Mouse (Mus musculus): ENCODE measurements at regions not wholly inside any gene's neighbourhood (a gene's known extent, or its start where the extent isn't known, plus 50 kb on each side); places are given as distances from the start of the nearest gene placed in this dataset.

- WGBS, result 87% methylated on average over 3 of the region's 3 CpGs
Measured at GRCm38 (mm10) chr12:69101965-69102364, 57.0 kb downstream of the Rps29 start.

DNA sequence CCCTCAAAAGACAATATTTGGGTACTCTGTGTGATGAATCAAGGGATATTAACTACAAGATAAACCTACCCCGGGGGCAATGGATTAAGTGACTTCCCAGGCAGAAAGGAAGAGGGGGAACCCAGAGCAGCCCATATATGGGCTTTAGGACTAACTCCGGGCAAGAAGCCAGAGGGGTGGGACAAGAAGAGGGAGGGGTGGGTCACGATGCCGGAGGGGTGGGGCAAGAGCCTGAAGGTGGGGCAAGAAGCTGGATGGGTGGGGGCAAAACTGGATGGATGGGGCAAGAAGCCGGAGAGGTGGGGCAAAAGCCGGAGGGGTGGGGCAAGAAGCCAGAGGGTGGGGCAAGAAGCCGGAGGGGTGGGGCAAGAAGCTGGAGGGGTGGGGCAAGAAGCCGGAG is 64.1 kb downstream of the Rps29 start:
- 91% methylated on average over 8 of the region's 8 CpGs for WGBS
- Histone ChIP-seq H3K27me3 (ENCODE audit: insufficient read depth, poor library complexity, severe bottlenecking) (no peaks in the 10 kb centered on the region), H3K9me3 (no peaks in the 10 kb centered on the region), H3K4me1 (replicated peaks) (no peaks in the 10 kb centered on the region), H3K4me3 (no peak overlapping the region), H3K27ac (no peak overlapping the region), H3K36me3 (no peaks in the 10 kb centered on the region)
- no peak for DNase-seq (ENCODE audit: low spot score)

More at GRCm38 (mm10) chr12:69101965-69102364, 57.0 kb downstream of the Rps29 start:
- Histone ChIP-seq H3K27me3 (ENCODE audit: insufficient read depth, poor library complexity, severe bottlenecking) (no peaks in the 10 kb centered on the region), H3K4me1 (replicated peaks) (no peaks in the 10 kb centered on the region), H3K9me3 (no peaks in the 10 kb centered on the region), H3K36me3 (no peaks in the 10 kb centered on the region), H3K4me3 (no peak overlapping the region), H3K27ac (no peak overlapping the region)
- no peak for DNase-seq (ENCODE audit: low spot score)

GRCm38 (mm10) chr12:69093073-69093797 is 65.8 kb downstream of the Rps29 start:
- no peak for DNase-seq (ENCODE audit: low spot score)
- no peak overlapping the region for H3K4me3 ChIP-seq
- WGBS, result 71% methylated on average over 13 of the region's 13 CpGs
- no peaks in the 10 kb centered on the region for H3K36me3 ChIP-seq
- H3K9me3 ChIP-seq, result no peaks in the 10 kb centered on the region
- no peaks in the 10 kb centered on the region for H3K27me3 ChIP-seq (ENCODE audit: insufficient read depth, poor library complexity, severe bottlenecking)
- H3K27ac ChIP-seq, result no peak overlapping the region
- no peaks in the 10 kb centered on the region for H3K4me1 ChIP-seq (replicated peaks)

GRCm38 (mm10) chr12:69087928-69088609 is 70.9 kb downstream of the Rps29 start:
- Histone ChIP-seq H3K36me3 (no peaks in the 10 kb centered on the region), H3K4me1 (replicated peaks) (peaks cover 16% of the 10 kb centered on the region), H3K27ac (no peak overlapping the region), H3K4me3 (no peak overlapping the region), H3K27me3 (ENCODE audit: insufficient read depth, poor library complexity, severe bottlenecking) (no peaks in the 10 kb centered on the region), H3K9me3 (no peaks in the 10 kb centered on the region)
- 65% methylated on average over 9 of the region's 9 CpGs for WGBS
- no peak for DNase-seq (ENCODE audit: low spot score)

DNA sequence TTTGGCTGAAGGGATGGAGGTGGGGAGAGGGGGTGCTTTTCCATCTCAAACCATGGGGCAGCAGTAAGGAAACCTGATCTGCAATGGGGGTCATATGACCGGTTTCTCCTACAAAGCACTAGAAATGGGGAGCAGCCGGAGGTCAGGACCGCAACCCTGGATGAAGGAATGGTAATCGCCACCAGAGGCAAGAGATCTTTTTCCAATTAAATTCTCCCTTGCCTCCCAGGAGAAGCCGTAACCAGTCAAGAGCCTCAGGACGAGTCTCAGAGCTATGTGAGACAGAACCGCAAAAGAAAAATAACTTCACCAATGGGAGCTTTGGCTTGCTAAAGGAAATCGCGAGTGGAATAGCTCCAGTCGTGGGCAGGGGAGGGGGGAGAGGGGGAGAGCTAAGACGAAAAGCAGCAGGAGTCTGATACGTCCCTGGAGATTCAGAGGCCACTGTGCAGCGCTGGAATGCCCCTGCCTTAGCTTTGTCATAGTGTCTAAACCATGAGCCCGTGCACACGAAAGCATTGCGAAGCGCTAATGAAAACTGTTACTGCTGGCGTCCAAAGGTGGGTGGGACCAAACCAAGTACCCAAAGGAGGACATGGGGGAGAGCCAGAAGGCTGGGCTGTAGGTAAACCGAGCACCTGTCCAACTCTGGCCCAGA is 73.3 kb downstream of the Rps29 start:
- DNase-seq (ENCODE audit: low spot score), result peak; percentile 32
- WGBS, result 31% methylated on average over 19 of the region's 19 CpGs
- H3K36me3 ChIP-seq, result no peaks in the 10 kb centered on the region
- H3K4me3 ChIP-seq, result peak overlapping the region; percentile 24; the same call in 1 of the 2 replicates
- H3K27me3 ChIP-seq (ENCODE audit: insufficient read depth, poor library complexity, severe bottlenecking), result no peaks in the 10 kb centered on the region
- no peaks in the 10 kb centered on the region for H3K9me3 ChIP-seq
- H3K27ac ChIP-seq, result no peak overlapping the region; the same call in 1 of the 2 replicates
- H3K4me1 ChIP-seq (replicated peaks), result peaks cover 33% of the 10 kb centered on the region

GRCm38 (mm10) chr12:69084656-69085055 is 74.3 kb downstream of the Rps29 start:
- H3K27ac ChIP-seq, result no peak overlapping the region
- DNase-seq (ENCODE audit: low spot score), result no peak
- WGBS, result 65% methylated on average over 5 of the region's 5 CpGs
- H3K9me3 ChIP-seq, result no peaks in the 10 kb centered on the region
- no peak overlapping the region for H3K4me3 ChIP-seq
- H3K36me3 ChIP-seq, result no peaks in the 10 kb centered on the region
- H3K4me1 ChIP-seq (replicated peaks), result peaks cover 33% of the 10 kb centered on the region
- H3K27me3 ChIP-seq (ENCODE audit: insufficient read depth, poor library complexity, severe bottlenecking), result no peaks in the 10 kb centered on the region

DNA sequence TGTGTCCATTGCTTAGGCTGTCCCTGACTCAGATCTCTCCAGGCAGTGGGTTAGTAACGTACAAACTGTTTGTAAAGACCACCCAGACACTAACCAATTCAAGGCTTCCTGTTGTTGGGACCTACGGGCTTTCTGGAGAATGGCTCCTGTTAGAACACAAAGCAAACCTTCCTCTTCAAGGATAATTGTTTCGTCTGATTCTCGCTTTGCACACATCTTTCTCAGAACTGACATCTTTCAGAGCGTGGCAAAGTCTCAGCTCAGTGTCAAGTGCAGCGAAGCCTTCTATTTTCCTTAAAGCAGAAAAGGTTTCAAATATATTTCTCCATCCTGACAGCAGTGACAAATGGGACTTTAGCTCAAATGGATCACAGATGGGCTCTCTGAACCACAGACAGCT is 76.9 kb downstream of the Rps29 start:
- H3K9me3 ChIP-seq, result no peaks in the 10 kb centered on the region
- no peak overlapping the region; the same call in 1 of the 2 replicates for H3K27ac ChIP-seq
- H3K4me3 ChIP-seq, result no peak overlapping the region
- no peaks in the 10 kb centered on the region for H3K27me3 ChIP-seq (ENCODE audit: insufficient read depth, poor library complexity, severe bottlenecking)
- peaks cover 33% of the 10 kb centered on the region for H3K4me1 ChIP-seq (replicated peaks)
- DNase-seq (ENCODE audit: low spot score), result no peak
- WGBS, result 37% methylated on average over 6 of the region's 6 CpGs
- H3K36me3 ChIP-seq, result no peaks in the 10 kb centered on the region

- DNase-seq (ENCODE audit: low spot score), result no peak
- no peaks in the 10 kb centered on the region for H3K36me3 ChIP-seq
- H3K27me3 ChIP-seq (ENCODE audit: insufficient read depth, poor library complexity, severe bottlenecking), result no peaks in the 10 kb centered on the region
- no peak overlapping the region for H3K27ac ChIP-seq
- no peaks in the 10 kb centered on the region for H3K9me3 ChIP-seq
- WGBS, result 86% methylated on average over 4 of the region's 4 CpGs
- H3K4me1 ChIP-seq (replicated peaks), result no peaks in the 10 kb centered on the region
- H3K4me3 ChIP-seq, result no peak overlapping the region
Measured at GRCm38 (mm10) chr12:69039553-69039952, 119.4 kb downstream of the Rps29 start.

GRCm38 (mm10) chr12:69023594-69023993 is 135.4 kb downstream of the Rps29 start:
- Histone ChIP-seq H3K9me3 (no peaks in the 10 kb centered on the region), H3K4me1 (replicated peaks) (0 out of 2 replicates have a peak, but pooled peaks cover 4% of the 10 kb centered on the region), H3K27me3 (ENCODE audit: insufficient read depth, poor library complexity, severe bottlenecking) (no peaks in the 10 kb centered on the region), H3K4me3 (no peak overlapping the region), H3K36me3 (no peaks in the 10 kb centered on the region), H3K27ac (no peak overlapping the region; the same call in 1 of the 2 replicates)
- WGBS, result 64% methylated on average over 17 of the region's 17 CpGs
- no peak for DNase-seq (ENCODE audit: low spot score)

GRCm38 (mm10) chr12:69016705-69017306 is 142.2 kb downstream of the Rps29 start:
- WGBS, result 91% methylated on average over 7 of the region's 7 CpGs
- Histone ChIP-seq H3K9me3 (peaks cover 9% of the 10 kb centered on the region; the same call in 1 of the 2 replicates), H3K4me3 (no peak overlapping the region), H3K4me1 (replicated peaks) (no peaks in the 10 kb centered on the region), H3K36me3 (no peaks in the 10 kb centered on the region), H3K27ac (no peak overlapping the region), H3K27me3 (ENCODE audit: insufficient read depth, poor library complexity, severe bottlenecking) (no peaks in the 10 kb centered on the region)
- DNase-seq (ENCODE audit: low spot score), result no peak

GRCm38 (mm10) chr12:69005141-69005540 is 153.8 kb downstream of the Rps29 start:
- Histone ChIP-seq H3K36me3 (no peaks in the 10 kb centered on the region), H3K9me3 (no peaks in the 10 kb centered on the region), H3K4me3 (no peak overlapping the region), H3K4me1 (replicated peaks) (no peaks in the 10 kb centered on the region), H3K27me3 (ENCODE audit: insufficient read depth, poor library complexity, severe bottlenecking) (no peaks in the 10 kb centered on the region), H3K27ac (no peak overlapping the region)
- no peak for DNase-seq (ENCODE audit: low spot score)

GRCm38 (mm10) chr12:69002106-69002505 is 156.9 kb downstream of the Rps29 start:
- 91% methylated on average over 5 of the region's 5 CpGs for WGBS
- no peak for DNase-seq (ENCODE audit: low spot score)
- no peak overlapping the region for H3K27ac ChIP-seq
- H3K4me3 ChIP-seq, result no peak overlapping the region
- no peaks in the 10 kb centered on the region for H3K9me3 ChIP-seq
- H3K4me1 ChIP-seq (replicated peaks), result no peaks in the 10 kb centered on the region
- H3K36me3 ChIP-seq, result no peaks in the 10 kb centered on the region
- H3K27me3 ChIP-seq (ENCODE audit: insufficient read depth, poor library complexity, severe bottlenecking), result no peaks in the 10 kb centered on the region

GRCm38 (mm10) chr12:68997259-68997658 is 161.7 kb downstream of the Rps29 start:
- Histone ChIP-seq H3K9me3 (no peaks in the 10 kb centered on the region), H3K36me3 (no peaks in the 10 kb centered on the region), H3K27me3 (ENCODE audit: insufficient read depth, poor library complexity, severe bottlenecking) (no peaks in the 10 kb centered on the region), H3K4me3 (no peak overlapping the region), H3K4me1 (replicated peaks) (no peaks in the 10 kb centered on the region), H3K27ac (no peak overlapping the region)
- WGBS, result 84% methylated on average over 6 of the region's 6 CpGs
- DNase-seq (ENCODE audit: low spot score), result no peak

Data from hindbrain, embryonic 10.5 days (tissue).